Mouse (Mus musculus) small intestine, adult 2 months (tissue): ENCODE results near the gene Fkbp11.

Experiments
- CTCF ChIP-seq: fragments of 200-500 bp; IDR thresholded peaks from 2 replicates; pipeline ENCODE4 v1.5.1; 2012; ENCODE audit warnings: low read depth, mild to moderate bottlenecking, control low read depth, inconsistent platforms, low read length, moderate library complexity, mixed read lengths; ENCODE audit not compliant: insufficient replicate concordance, insufficient read length; ENCODE audit errors: extremely low read depth
- POLR2A ChIP-seq: fragments of 200-500 bp; IDR thresholded peaks from 2 replicates; pipeline ENCODE4 v1.6.1; 2012; ENCODE audit warnings: low read depth, mild to moderate bottlenecking, control low read depth, inconsistent platforms, low read length, moderate library complexity

DNA sequence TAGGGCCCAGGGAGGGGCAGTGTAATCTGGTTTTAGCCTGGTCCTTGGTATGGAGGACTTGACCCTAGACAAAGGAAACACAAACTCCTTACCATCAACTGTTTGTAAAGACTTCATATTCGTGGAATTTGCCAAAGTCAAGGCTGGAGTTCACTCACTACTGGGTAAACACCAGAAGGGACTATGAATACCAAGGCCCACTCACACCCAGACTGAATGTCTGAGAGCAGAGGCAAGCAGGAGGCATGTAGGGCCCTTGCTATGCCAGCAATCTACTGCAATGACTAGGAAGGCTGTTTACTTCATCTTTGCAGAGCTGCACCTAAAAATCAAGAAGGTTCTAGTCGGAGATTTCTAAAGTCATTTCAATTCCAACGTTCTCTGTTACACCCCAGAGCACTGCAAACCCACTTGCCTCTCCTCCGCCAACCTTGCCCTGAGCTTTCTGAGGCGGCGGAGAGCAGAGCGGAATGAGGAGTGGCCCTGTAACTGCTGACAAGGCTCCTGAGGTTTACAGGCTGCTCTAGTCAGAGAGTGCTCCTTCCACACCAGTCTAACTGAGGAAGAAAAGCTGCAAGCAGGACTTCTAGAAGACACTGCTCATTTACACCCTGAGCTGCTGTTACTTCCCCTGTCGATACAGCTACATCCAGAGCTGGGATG, 14.9 kb upstream of the Fkbp11 start:
- TF ChIP-seq POLR2A = no peak
- no peak for TF ChIP-seq CTCF
